Mouse (Mus musculus) lung, postnatal 4 days (tissue): ENCODE data around the gene Mfsd12.

Experiments
- DNase-seq, 2 experiments: peaks; one replicate each; pipeline ENCODE4 v3.0.0; 2021

The Mfsd12 gene

DNA sequence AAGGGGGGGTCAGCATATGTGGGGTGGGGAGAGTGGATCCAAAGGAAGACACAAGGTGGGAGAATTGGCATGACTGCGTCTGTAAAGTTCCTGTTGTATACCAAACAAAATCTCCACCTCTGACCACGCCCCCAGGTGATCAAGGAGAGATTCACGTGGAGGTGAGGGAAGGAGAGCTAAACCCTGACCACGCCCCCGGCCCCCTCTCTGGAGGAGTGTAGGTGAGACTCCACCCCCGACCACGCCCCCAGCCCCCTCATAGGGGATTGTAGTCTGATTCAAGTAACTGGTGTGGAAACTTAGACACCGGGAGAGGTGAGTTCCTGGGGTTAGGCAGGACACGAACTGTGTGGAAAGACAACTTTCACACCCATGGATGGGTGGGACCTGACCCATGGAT is 46.8 kb downstream of the Mfsd12 start:
- no peak for DNase-seq

- peak; percentile 74 to 79 for DNase-seq
Observed at GRCm38 (mm10) chr10:81404720-81405119, 47.4 kb downstream of the Mfsd12 start.

DNA sequence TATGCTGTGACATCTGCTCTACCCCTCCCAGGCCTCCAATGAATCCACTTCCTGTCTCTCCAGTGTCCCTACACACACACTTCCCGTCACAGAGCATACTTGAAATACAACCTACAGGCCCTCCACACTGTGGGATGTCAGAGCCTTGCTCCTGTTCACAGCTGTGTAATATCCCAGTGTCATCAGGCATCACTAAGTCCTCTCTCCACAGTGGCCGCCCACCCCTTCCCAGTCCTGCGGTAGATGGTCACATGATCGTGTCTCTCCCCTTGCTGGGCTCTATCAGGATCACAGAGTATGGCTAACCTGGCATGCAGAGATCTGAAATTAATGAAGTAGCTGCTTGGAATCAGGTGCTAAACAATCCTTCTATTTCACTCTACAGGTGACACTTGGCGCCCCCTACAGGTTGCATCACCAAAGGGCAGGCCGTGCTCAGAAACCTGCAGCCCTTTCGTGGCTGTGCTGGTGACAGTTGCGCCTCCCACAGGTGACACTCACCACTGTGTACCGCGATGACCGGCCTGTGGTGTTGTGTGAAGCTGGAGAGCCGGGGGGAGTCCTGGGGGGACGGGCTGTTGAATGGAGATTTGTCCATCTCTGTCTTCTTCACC is 48.4 kb downstream of the Mfsd12 start:
- DNase-seq: peak in 1 of 2 experiments; percentile 80

- no peak for DNase-seq
Observed at GRCm38 (mm10) chr10:81406504-81407440, 49.5 kb downstream of the Mfsd12 start.

DNA sequence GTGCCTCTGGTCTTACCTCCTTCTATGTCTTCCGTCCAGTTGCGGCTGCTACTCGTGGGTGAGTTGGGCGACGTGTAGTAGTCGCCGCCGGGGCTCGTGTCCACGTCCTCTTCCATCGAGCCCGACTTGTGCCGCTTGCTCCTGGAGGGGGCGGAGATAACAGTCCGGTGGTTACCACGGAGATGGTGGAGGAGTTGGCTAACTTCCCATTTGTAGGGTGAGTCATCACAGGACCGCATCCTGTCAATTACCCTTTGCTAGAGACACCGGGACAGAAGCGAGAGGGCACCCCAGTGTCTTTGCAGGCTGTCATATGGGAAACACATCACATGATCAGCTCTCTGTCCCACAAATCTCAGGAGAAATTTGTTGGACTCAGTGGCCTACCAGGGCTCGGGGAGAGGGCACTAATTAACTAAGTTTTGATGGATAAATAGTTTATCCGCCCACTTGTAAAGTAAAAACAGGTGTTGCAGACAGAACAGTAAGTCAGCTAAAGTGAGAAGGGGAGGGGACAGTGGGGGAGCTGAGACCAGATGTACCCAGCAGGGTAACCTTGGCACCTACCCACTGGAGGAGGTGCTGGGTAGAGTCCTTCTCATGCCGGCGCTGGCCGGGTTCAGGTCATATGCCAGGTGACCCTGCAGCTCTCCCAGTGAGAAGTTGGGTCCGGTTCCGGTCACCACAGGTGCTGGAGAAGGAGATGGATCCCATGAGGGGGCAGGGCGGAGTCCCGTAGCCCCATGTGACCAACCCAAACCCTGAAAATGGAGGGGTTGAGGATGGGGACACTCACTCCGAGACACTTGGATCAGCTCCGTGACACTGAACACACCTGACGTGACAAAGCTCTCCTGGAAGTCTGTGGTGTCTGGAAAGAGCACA is 50.5 kb downstream of the Mfsd12 start:
- DNase-seq: peak; percentile 90

- DNase-seq: no peak
Observed at GRCm38 (mm10) chr10:81408424-81408729, 51.1 kb downstream of the Mfsd12 start.

DNA sequence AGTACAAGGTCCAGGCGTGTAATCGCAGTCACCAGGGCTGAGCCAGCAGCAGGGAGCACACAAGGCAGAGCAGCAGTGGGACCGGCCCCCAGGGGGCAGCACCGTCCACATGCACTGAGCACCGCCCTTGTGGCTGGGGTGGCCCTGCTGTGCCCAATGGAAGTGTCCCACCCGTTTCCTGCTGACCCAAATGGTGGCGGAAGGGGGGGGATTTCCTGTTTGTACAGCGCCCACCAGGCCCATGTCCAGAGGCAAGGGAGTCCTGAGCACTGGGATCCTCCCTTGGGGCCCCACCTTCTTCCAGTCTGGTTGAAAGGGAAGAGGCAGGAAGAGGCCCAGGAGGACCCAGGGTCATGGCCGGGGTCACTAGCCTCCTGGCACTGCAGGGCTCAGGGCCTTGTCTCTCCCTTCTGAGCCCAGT is 51.6 kb downstream of the Mfsd12 start:
- DNase-seq: peak; percentile 94 to 96

DNA sequence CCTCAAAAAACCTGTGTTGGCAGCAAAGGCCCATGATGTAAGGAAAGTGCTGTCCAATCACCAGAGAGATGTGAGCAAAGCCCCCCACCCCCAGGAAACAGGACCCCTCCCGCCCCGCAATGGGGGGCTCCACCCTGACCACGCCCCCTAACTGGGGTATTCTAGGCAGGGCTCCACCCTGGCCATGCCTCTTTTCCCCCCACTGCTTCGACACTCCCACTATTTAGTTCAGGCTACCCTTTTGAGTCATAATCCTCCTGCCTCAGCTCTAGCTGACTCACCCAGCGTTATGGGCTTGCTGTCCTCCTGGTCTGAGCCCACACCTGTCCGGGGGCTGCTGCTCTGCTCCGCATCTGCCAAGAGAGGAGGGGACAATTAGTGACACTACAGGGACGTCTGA is 52.0 kb downstream of the Mfsd12 start:
- no peak for DNase-seq

- DNase-seq: no peak
Observed at GRCm38 (mm10) chr10:81410350-81410749, 53.1 kb downstream of the Mfsd12 start.

GRCm38 (mm10) chr10:81410981-81411380 is 53.7 kb downstream of the Mfsd12 start:
- DNase-seq: no peak

GRCm38 (mm10) chr10:81411471-81412400 is 54.4 kb downstream of the Mfsd12 start:
- DNase-seq: peak; percentile 80 to 91

GRCm38 (mm10) chr10:81412586-81413309 is 55.5 kb downstream of the Mfsd12 start:
- DNase-seq: no peak

DNA sequence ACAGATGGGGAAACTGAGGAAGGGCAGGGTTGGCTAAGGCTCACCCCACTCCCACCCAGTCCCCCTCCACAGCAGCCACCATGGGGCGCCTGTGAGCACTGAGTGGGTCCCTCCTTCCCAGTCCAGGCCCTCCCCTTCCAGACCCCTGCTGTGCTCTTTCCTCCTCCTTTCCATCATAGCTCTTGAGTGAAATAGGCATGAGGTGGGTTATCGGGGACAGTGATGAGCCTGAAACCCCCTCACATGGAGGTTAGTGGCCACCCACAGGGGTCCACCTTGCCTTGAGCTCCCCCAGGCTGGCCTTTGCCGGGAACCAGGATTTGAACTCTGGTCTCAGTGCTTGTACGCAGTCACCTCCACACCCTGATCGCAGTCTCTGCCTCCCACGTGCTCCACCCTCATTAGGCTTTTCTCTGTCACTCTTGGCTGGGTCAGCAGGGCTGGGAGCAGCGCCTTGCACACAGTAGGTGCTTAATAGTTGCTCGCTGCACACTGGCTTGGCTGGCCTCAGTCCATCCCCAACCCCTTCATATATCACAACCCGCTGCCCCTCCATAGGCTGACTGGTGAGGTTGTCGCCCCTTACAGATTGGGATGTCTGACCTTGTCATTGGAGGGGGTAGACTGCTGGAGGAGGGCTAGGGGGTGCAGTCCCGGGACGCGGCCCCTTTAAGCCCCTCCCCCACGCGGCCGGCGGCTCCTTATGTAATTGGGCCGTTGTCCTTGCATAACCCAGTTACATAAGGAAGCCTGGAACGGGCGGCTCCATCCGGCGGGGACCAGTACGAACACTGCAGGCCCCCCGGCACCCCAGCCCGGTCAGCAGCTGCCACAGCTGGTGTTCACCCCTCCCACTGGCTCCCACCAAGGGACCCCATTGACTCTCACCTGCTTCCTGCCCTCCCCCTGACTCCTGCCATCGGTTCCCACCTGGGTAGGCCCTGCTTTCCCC is 56.3 kb downstream of the Mfsd12 start:
- peak; percentile 90 to 93 for DNase-seq

- peak in 1 of 2 experiments; percentile 57 for DNase-seq
Observed at GRCm38 (mm10) chr10:81414682-81415081, 57.4 kb downstream of the Mfsd12 start.

- DNase-seq: no peak
Observed at GRCm38 (mm10) chr10:81415146-81415545, 57.9 kb downstream of the Mfsd12 start.
